Mouse (Mus musculus): Measurements from ENCODE around the gene Necab3. TPM values are rescaled to one million over a fixed set of nuclear protein-coding genes. Genes with fewer than 3 reads are reported as not detected.
A peak's percentile ranks its signal among the peaks of the same experiment; 100 is the strongest.

The Necab3 gene
- polyA plus RNA-seq (2011; ENCODE audit: insufficient read depth, insufficient read length, low read depth, missing spikeins), result 4.0 and 5.1 TPM in 2 replicates

GRCm38 (mm10) chr2:154558264-154559039 lies at the start of gene Necab3:
TSS of gene Necab3 (minus strand) at chr2:154558890.
- H3K4me3 ChIP-seq (ENCODE audit: low read depth, low read length), result peak within 1 kb of the TSS; percentile 89
- peak within 1 kb of the TSS; percentile 56 for H3K9ac ChIP-seq (ENCODE audit: low read depth, poor library complexity, severe bottlenecking)
- H3K9me3 ChIP-seq (replicated peaks; ENCODE audit: control insufficient read depth, insufficient read depth, low read length, poor library complexity, severe bottlenecking), result no peaks in the 10 kb centered on the region
- no peaks in the 10 kb centered on the region for H3K4me1 ChIP-seq (ENCODE audit: control insufficient read depth, insufficient read depth, low read length)
- H3K36me3 ChIP-seq (ENCODE audit: control insufficient read depth, insufficient read depth, low read length, poor library complexity, severe bottlenecking), result peaks cover 11% of the 10 kb centered on the region
- H3K27me3 ChIP-seq (ENCODE audit: control insufficient read depth, insufficient read depth, low read length, poor library complexity, severe bottlenecking), result no peaks in the 10 kb centered on the region
- H3K27ac ChIP-seq (ENCODE audit: insufficient read depth, low read length), result no peak within 1 kb of the TSS
- peak; percentile 56 for TF ChIP-seq POLR2A (IDR thresholded peaks at IDR 0.05; ENCODE audit: insufficient read depth, low read length)
- TF ChIP-seq EP300 (IDR thresholded peaks at IDR 0.05; ENCODE audit: insufficient read depth, low read depth, low read length), result no peak

GRCm38 (mm10) chr2:154606965-154607364 lies 48.3 kb upstream of the Necab3 start:
- H3K9me3 ChIP-seq (replicated peaks; ENCODE audit: control insufficient read depth, insufficient read depth, low read length, poor library complexity, severe bottlenecking), result no peaks in the 10 kb centered on the region
- no peak overlapping the region for H3K27ac ChIP-seq (ENCODE audit: insufficient read depth, low read length)
- no peaks in the 10 kb centered on the region for H3K4me1 ChIP-seq (ENCODE audit: control insufficient read depth, insufficient read depth, low read length)
- no peak for TF ChIP-seq CTCF (IDR thresholded peaks at IDR 0.05; ENCODE audit: low read depth, low read length)
- TF ChIP-seq EP300 (IDR thresholded peaks at IDR 0.05; ENCODE audit: insufficient read depth, low read depth, low read length), result no peak
- TF ChIP-seq POLR2A (IDR thresholded peaks at IDR 0.05; ENCODE audit: insufficient read depth, low read length), result no peak
- no peaks in the 10 kb centered on the region for H3K36me3 ChIP-seq (ENCODE audit: control insufficient read depth, insufficient read depth, low read length, poor library complexity, severe bottlenecking)
- no peaks in the 10 kb centered on the region for H3K27me3 ChIP-seq (ENCODE audit: control insufficient read depth, insufficient read depth, low read length, poor library complexity, severe bottlenecking)
- no peak overlapping the region for H3K9ac ChIP-seq (ENCODE audit: low read depth, poor library complexity, severe bottlenecking)
- H3K4me3 ChIP-seq (ENCODE audit: low read depth, low read length), result no peak overlapping the region

- peak overlapping the region; percentile 22; the same call in 1 of the 2 replicates for H3K4me3 ChIP-seq (ENCODE audit: low read depth, low read length)
- H3K27me3 ChIP-seq (ENCODE audit: control insufficient read depth, insufficient read depth, low read length, poor library complexity, severe bottlenecking), result no peaks in the 10 kb centered on the region
- H3K27ac ChIP-seq (ENCODE audit: insufficient read depth, low read length), result no peak overlapping the region
- no peaks in the 10 kb centered on the region for H3K4me1 ChIP-seq (ENCODE audit: control insufficient read depth, insufficient read depth, low read length)
- 0 out of 2 replicates have a peak overlapping the region, but pooled peaks have one; percentile 25 for H3K9ac ChIP-seq (ENCODE audit: low read depth, poor library complexity, severe bottlenecking)
- no peaks in the 10 kb centered on the region for H3K36me3 ChIP-seq (ENCODE audit: control insufficient read depth, insufficient read depth, low read length, poor library complexity, severe bottlenecking)
- H3K9me3 ChIP-seq (replicated peaks; ENCODE audit: control insufficient read depth, insufficient read depth, low read length, poor library complexity, severe bottlenecking), result no peaks in the 10 kb centered on the region
- no peak for TF ChIP-seq CTCF (IDR thresholded peaks at IDR 0.05; ENCODE audit: low read depth, low read length)
- no peak for TF ChIP-seq POLR2A (IDR thresholded peaks at IDR 0.05; ENCODE audit: insufficient read depth, low read length)
- no peak for TF ChIP-seq EP300 (IDR thresholded peaks at IDR 0.05; ENCODE audit: insufficient read depth, low read depth, low read length)
These were observed 45.5 kb upstream of the Necab3 start for GRCm38 (mm10) chr2:154604156-154604555.

GRCm38 (mm10) chr2:154603638-154604153 lies 45.0 kb upstream of the Necab3 start, which contains the start of gene Pxmp4:
TSS of gene Pxmp4 (minus strand) at chr2:154603708.
- H3K27me3 ChIP-seq (ENCODE audit: control insufficient read depth, insufficient read depth, low read length, poor library complexity, severe bottlenecking), result no peaks in the 10 kb centered on the region
- H3K27ac ChIP-seq (ENCODE audit: insufficient read depth, low read length), result no peak within 1 kb of the TSS
- H3K4me3 ChIP-seq (ENCODE audit: low read depth, low read length), result peak within 1 kb of the TSS; percentile 74
- TF ChIP-seq POLR2A (IDR thresholded peaks at IDR 0.05; ENCODE audit: insufficient read depth, low read length) (no peak), EP300 (IDR thresholded peaks at IDR 0.05; ENCODE audit: insufficient read depth, low read depth, low read length) (no peak), CTCF (IDR thresholded peaks at IDR 0.05; ENCODE audit: low read depth, low read length) (no peak)
- peak within 1 kb of the TSS; percentile 58 for H3K9ac ChIP-seq (ENCODE audit: low read depth, poor library complexity, severe bottlenecking)
- H3K36me3 ChIP-seq (ENCODE audit: control insufficient read depth, insufficient read depth, low read length, poor library complexity, severe bottlenecking), result no peaks in the 10 kb centered on the region
- H3K4me1 ChIP-seq (ENCODE audit: control insufficient read depth, insufficient read depth, low read length), result no peaks in the 10 kb centered on the region
- no peaks in the 10 kb centered on the region for H3K9me3 ChIP-seq (replicated peaks; ENCODE audit: control insufficient read depth, insufficient read depth, low read length, poor library complexity, severe bottlenecking)

GRCm38 (mm10) chr2:154603007-154603637 lies 44.4 kb upstream of the Necab3 start:
- no peaks in the 10 kb centered on the region for H3K9me3 ChIP-seq (replicated peaks; ENCODE audit: control insufficient read depth, insufficient read depth, low read length, poor library complexity, severe bottlenecking)
- peak overlapping the region; percentile 58 for H3K9ac ChIP-seq (ENCODE audit: low read depth, poor library complexity, severe bottlenecking)
- H3K27ac ChIP-seq (ENCODE audit: insufficient read depth, low read length), result no peak overlapping the region
- H3K36me3 ChIP-seq (ENCODE audit: control insufficient read depth, insufficient read depth, low read length, poor library complexity, severe bottlenecking), result no peaks in the 10 kb centered on the region
- no peaks in the 10 kb centered on the region for H3K4me1 ChIP-seq (ENCODE audit: control insufficient read depth, insufficient read depth, low read length)
- H3K27me3 ChIP-seq (ENCODE audit: control insufficient read depth, insufficient read depth, low read length, poor library complexity, severe bottlenecking), result no peaks in the 10 kb centered on the region
- TF ChIP-seq EP300 (IDR thresholded peaks at IDR 0.05; ENCODE audit: insufficient read depth, low read depth, low read length), result no peak
- TF ChIP-seq POLR2A (IDR thresholded peaks at IDR 0.05; ENCODE audit: insufficient read depth, low read length), result no peak
- no peak for TF ChIP-seq CTCF (IDR thresholded peaks at IDR 0.05; ENCODE audit: low read depth, low read length)
- peak overlapping the region; percentile 74 for H3K4me3 ChIP-seq (ENCODE audit: low read depth, low read length)
